Mouse (Mus musculus): ENCODE results near the gene Ifitm6. TPM values are rescaled to one million over a fixed set of nuclear protein-coding genes. Genes with fewer than 3 reads are reported as not detected.

Gene Ifitm6
- polyA plus RNA-seq, 1 experiment = 3.1 TPM

GRCm38 (mm10) chr7:141030390-141030789, 12.7 kb upstream of the Ifitm6 start:
- no peak overlapping the region for H3K27ac ChIP-seq (ENCODE audit: insufficient read depth, low read depth, low read length)
- no peak for TF ChIP-seq CTCF (IDR thresholded peaks at IDR 0.05; ENCODE audit: extremely low read depth, insufficient read length, insufficient replicate concordance, low read depth, low read length)
- TF ChIP-seq POLR2A (IDR thresholded peaks at IDR 0.05; ENCODE audit: low read depth, low read length) = no peak
- H3K36me3 ChIP-seq (ENCODE audit: control insufficient read depth, insufficient read depth, low read length) = no peaks in the 10 kb centered on the region
- no peaks in the 10 kb centered on the region for H3K27me3 ChIP-seq (ENCODE audit: control insufficient read depth, insufficient read depth, low read length)
- H3K4me3 ChIP-seq (ENCODE audit: low read depth, low read length) = no peak overlapping the region
- WGBS = 66% methylated on average over 3 of the region's 3 CpGs
- peaks cover 5% of the 10 kb centered on the region; the same call in 1 of the 2 replicates for H3K4me1 ChIP-seq (ENCODE audit: control insufficient read depth, insufficient read depth, insufficient read length, low read length)

DNA sequence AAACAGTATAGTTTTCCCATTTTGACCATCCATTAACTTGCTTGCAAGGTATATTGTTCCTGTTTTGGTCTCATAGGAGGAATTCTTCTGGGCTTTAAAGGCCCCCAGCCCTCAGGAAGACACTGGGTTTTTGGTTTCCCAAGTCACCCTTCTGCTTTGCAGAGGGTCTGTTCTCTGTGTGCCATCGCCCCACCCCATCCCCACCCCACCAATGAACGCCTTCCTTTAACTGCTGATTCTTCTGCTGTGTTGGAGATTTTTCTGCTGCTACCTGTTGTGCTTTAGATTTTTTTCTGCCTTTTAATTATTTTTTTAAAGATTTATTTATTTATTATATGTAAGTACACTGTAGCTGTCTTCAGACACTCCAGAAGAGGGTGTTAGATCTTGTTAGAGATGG, 11.1 kb upstream of the Ifitm6 start, which contains the start of gene Gm17387:
Gm17387 (plus strand) TSS at position 301 of the 400 bp plus-strand sequence.
- Histone ChIP-seq H3K36me3 (ENCODE audit: control insufficient read depth, insufficient read depth, low read length) (no peaks in the 10 kb centered on the region), H3K4me3 (ENCODE audit: low read depth, low read length) (no peak within 1 kb of the TSS), H3K27ac (ENCODE audit: insufficient read depth, low read depth, low read length) (no peak within 1 kb of the TSS), H3K4me1 (ENCODE audit: control insufficient read depth, insufficient read depth, insufficient read length, low read length) (peaks cover 5% of the 10 kb centered on the region; the same call in 1 of the 2 replicates), H3K27me3 (ENCODE audit: control insufficient read depth, insufficient read depth, low read length) (no peaks in the 10 kb centered on the region)
- TF ChIP-seq CTCF (IDR thresholded peaks at IDR 0.05; ENCODE audit: extremely low read depth, insufficient read length, insufficient replicate concordance, low read depth, low read length) (no peak), POLR2A (IDR thresholded peaks at IDR 0.05; ENCODE audit: low read depth, low read length) (no peak)
- 96% methylated on average over 2 of the region's 2 CpGs for WGBS

DNA sequence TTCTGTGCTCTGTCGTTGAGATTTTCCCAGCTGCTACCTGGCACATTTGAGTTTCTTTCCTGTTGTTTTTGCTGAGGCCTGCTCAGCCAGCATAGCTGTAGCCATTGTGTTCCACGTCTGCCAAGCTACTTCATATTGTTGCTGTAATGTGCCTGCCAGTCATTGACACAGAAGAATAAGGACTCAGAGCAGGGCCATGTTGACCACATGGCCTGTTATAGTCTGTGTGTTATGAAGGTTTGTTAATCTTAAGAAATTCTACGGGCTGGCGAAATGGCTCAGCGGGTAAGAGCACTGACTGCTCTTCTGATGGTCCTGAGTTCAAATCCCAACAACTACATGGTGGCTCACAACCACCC, 9.0 kb upstream of the Ifitm6 start:
- 66% methylated on average over 5 of the region's 5 CpGs for WGBS
- Histone ChIP-seq H3K27ac (ENCODE audit: insufficient read depth, low read depth, low read length) (peak overlapping the region; percentile 25), H3K4me3 (ENCODE audit: low read depth, low read length) (no peak overlapping the region), H3K4me1 (ENCODE audit: control insufficient read depth, insufficient read depth, insufficient read length, low read length) (no peaks in the 10 kb centered on the region), H3K36me3 (ENCODE audit: control insufficient read depth, insufficient read depth, low read length) (no peaks in the 10 kb centered on the region), H3K27me3 (ENCODE audit: control insufficient read depth, insufficient read depth, low read length) (no peaks in the 10 kb centered on the region)
- TF ChIP-seq POLR2A (IDR thresholded peaks at IDR 0.05; ENCODE audit: low read depth, low read length) = no peak
- TF ChIP-seq CTCF (IDR thresholded peaks at IDR 0.05; ENCODE audit: extremely low read depth, insufficient read length, insufficient replicate concordance, low read depth, low read length) = no peak

DNA sequence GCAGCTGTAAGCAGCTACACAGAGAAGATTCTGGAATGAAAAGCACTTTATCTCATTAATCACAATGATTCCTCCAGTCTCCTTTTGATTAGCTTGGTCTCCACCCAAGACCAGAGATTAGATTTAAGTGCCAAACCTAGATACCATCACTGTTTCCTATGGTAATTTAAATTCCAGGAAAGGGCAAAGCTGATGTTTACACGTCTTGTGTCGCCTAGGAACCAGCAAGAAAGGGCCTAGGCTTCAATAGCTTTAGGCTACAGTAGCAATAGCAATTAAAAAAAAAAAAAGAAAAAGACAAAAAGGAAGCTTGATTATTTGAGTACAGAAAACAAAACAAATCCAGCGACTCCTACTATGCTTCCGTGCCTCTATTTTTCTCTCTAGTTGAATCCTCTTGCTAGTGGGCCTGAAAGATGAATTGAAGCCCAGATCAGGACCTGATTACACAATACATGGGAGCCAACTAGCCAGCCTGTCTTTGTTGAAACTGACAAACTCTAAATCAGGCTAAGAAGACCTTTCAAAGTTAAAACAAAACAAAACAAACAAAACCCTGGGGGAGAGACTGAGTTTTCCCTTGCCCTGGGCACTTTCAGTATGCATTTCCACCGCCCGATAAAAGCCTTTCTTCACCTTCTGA, 8.5 kb upstream of the Ifitm6 start:
- Histone ChIP-seq H3K27ac (ENCODE audit: insufficient read depth, low read depth, low read length) (peak overlapping the region; percentile 55), H3K27me3 (ENCODE audit: control insufficient read depth, insufficient read depth, low read length) (no peaks in the 10 kb centered on the region), H3K4me1 (ENCODE audit: control insufficient read depth, insufficient read depth, insufficient read length, low read length) (no peaks in the 10 kb centered on the region), H3K4me3 (ENCODE audit: low read depth, low read length) (no peak overlapping the region), H3K36me3 (ENCODE audit: control insufficient read depth, insufficient read depth, low read length) (no peaks in the 10 kb centered on the region)
- 30% methylated on average over 6 of the region's 6 CpGs for WGBS
- TF ChIP-seq POLR2A (IDR thresholded peaks at IDR 0.05; ENCODE audit: low read depth, low read length) (no peak), CTCF (IDR thresholded peaks at IDR 0.05; ENCODE audit: extremely low read depth, insufficient read length, insufficient replicate concordance, low read depth, low read length) (no peak)

- Histone ChIP-seq H3K27ac (ENCODE audit: insufficient read depth, low read depth, low read length) (no peak overlapping the region), H3K4me1 (ENCODE audit: control insufficient read depth, insufficient read depth, insufficient read length, low read length) (no peaks in the 10 kb centered on the region), H3K36me3 (ENCODE audit: control insufficient read depth, insufficient read depth, low read length) (no peaks in the 10 kb centered on the region), H3K27me3 (ENCODE audit: control insufficient read depth, insufficient read depth, low read length) (no peaks in the 10 kb centered on the region), H3K4me3 (ENCODE audit: low read depth, low read length) (no peak overlapping the region)
- WGBS = 57% methylated on average over 6 of the region's 6 CpGs
- TF ChIP-seq POLR2A (IDR thresholded peaks at IDR 0.05; ENCODE audit: low read depth, low read length) (no peak), CTCF (IDR thresholded peaks at IDR 0.05; ENCODE audit: extremely low read depth, insufficient read length, insufficient replicate concordance, low read depth, low read length) (no peak)
These were observed 7.4 kb upstream of the Ifitm6 start for GRCm38 (mm10) chr7:141024865-141025838.

DNA sequence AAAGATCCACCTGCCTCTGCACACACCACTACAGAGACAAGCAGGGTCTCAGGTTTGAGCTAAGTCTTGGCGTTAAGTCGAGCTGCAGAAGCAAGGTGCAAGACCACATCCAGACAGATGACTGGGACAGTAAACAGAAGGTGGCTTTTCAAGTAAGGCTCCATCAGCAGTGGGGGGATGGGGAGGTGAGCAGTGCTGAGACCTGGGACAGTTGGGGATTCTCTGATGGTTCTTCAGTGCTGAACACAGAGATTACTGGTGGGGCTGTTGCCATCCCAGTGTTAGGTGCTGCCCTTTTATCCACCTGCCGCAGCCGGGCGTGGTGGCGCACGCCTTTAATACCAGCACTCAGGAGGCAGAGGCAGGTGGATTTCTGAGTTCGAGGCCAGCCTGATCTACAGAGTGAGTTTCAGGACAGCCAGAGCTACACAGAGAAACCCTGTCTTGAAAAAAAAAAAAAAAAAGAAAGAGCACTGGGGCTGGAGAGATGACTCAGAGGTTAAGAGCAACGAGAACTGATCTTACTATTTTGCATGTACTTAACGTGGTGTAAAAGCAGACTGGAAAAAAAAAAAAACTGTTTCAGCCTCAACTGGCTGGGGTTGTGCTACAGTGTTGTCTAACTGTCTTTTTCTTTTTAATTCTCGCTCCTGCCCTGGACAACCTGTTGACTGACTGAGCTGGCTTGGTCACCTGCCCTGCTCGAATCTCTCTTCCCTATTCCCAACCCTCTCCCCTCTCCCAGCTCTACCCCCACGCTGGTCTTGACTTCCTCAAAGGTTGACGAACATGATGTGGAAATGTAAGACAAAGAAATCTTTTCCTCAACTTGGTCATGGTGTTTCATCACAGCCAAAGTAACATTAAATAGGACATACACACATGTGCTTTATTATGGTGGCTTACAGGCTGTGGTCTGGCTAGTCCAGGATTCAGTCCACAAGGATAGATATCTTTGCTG, 4.0 kb upstream of the Ifitm6 start:
- no peak for TF ChIP-seq POLR2A (IDR thresholded peaks at IDR 0.05; ENCODE audit: low read depth, low read length)
- no peak for TF ChIP-seq CTCF (IDR thresholded peaks at IDR 0.05; ENCODE audit: extremely low read depth, insufficient read length, insufficient replicate concordance, low read depth, low read length)
- H3K27me3 ChIP-seq (ENCODE audit: control insufficient read depth, insufficient read depth, low read length) = no peaks in the 10 kb centered on the region
- no peaks in the 10 kb centered on the region for H3K36me3 ChIP-seq (ENCODE audit: control insufficient read depth, insufficient read depth, low read length)
- H3K4me3 ChIP-seq (ENCODE audit: low read depth, low read length) = no peak overlapping the region
- 78% methylated on average over 14 of the region's 14 CpGs for WGBS
- H3K4me1 ChIP-seq (ENCODE audit: control insufficient read depth, insufficient read depth, insufficient read length, low read length) = 0 out of 2 replicates have a peak, but pooled peaks cover 2% of the 10 kb centered on the region
- H3K27ac ChIP-seq (ENCODE audit: insufficient read depth, low read depth, low read length) = no peak overlapping the region
